Mouse (Mus musculus) ES-Bruce4 (cell line): ENCODE measurements around the gene Aspm. TPM values are rescaled to one million over a fixed set of nuclear protein-coding genes. Genes with fewer than 3 reads are reported as not detected.
"Not testable (repeated sequence)": the region's sequence is repeated elsewhere in the genome, so short reads cannot be mapped to it uniquely, and the experiment has no call there.

Source experiments
- H3K27ac ChIP-seq: 2 replicates; pipeline ENCODE4 v1.5.1; 2012; ENCODE audit warnings: low read length, inconsistent platforms; ENCODE audit not compliant: insufficient read depth
- H3K27me3 ChIP-seq: 2 replicates; pipeline ENCODE4 v1.6.1; 2012; ENCODE audit warnings: mild to moderate bottlenecking, low read length, inconsistent platforms; ENCODE audit not compliant: control insufficient read depth, poor library complexity, insufficient read depth, severe bottlenecking
- H3K36me3 ChIP-seq: 2 replicates; pipeline ENCODE4 v1.6.1; 2012; ENCODE audit warnings: inconsistent platforms, mild to moderate bottlenecking, low read length, moderate library complexity; ENCODE audit not compliant: control insufficient read depth, poor library complexity, insufficient read depth, severe bottlenecking
- H3K4me1 ChIP-seq: one replicate; pipeline ENCODE4 v1.8.1; 2011; ENCODE audit warnings: low read length; ENCODE audit not compliant: control insufficient read depth, insufficient read depth
- H3K4me3 ChIP-seq: 2 replicates; pipeline ENCODE4 v1.5.1; 2011; ENCODE audit warnings: low read depth, mild to moderate bottlenecking, low read length
- H3K9ac ChIP-seq: 2 replicates; pipeline ENCODE4 v1.6.1; 2012; ENCODE audit warnings: low read depth, mild to moderate bottlenecking, inconsistent platforms; ENCODE audit not compliant: poor library complexity, severe bottlenecking
- H3K9me3 ChIP-seq: replicated peaks from 2 replicates; pipeline ENCODE4 v1.6.1; 2012; ENCODE audit warnings: mild to moderate bottlenecking, low read length, inconsistent platforms; ENCODE audit not compliant: control insufficient read depth, poor library complexity, insufficient read depth, severe bottlenecking
- CTCF ChIP-seq: IDR thresholded peaks from one replicate; pipeline ENCODE4 v1.8.1; 2011; ENCODE audit warnings: low read depth, low read length
- EP300 ChIP-seq: IDR thresholded peaks from 2 replicates; pipeline ENCODE4 v1.6.1; 2011; ENCODE audit warnings: low read depth, low read length; ENCODE audit not compliant: insufficient read depth
- POLR2A ChIP-seq: IDR thresholded peaks from one replicate; pipeline ENCODE4 v1.8.1; 2011; ENCODE audit warnings: low read length; ENCODE audit not compliant: insufficient read depth
- polyA plus RNA-seq: library from polyadenylated mRNA; stranded (reverse); fragments of >200 nt; gene quantifications from 2 replicates; pipeline ENCODE4 v1.2.4, GENCODE M21; 2011; ENCODE audit warnings: low read depth; ENCODE audit not compliant: missing spikeins, insufficient read depth, insufficient read length

Gene Aspm
- 53.5 and 56.7 TPM in 2 replicates for polyA plus RNA-seq

DNA sequence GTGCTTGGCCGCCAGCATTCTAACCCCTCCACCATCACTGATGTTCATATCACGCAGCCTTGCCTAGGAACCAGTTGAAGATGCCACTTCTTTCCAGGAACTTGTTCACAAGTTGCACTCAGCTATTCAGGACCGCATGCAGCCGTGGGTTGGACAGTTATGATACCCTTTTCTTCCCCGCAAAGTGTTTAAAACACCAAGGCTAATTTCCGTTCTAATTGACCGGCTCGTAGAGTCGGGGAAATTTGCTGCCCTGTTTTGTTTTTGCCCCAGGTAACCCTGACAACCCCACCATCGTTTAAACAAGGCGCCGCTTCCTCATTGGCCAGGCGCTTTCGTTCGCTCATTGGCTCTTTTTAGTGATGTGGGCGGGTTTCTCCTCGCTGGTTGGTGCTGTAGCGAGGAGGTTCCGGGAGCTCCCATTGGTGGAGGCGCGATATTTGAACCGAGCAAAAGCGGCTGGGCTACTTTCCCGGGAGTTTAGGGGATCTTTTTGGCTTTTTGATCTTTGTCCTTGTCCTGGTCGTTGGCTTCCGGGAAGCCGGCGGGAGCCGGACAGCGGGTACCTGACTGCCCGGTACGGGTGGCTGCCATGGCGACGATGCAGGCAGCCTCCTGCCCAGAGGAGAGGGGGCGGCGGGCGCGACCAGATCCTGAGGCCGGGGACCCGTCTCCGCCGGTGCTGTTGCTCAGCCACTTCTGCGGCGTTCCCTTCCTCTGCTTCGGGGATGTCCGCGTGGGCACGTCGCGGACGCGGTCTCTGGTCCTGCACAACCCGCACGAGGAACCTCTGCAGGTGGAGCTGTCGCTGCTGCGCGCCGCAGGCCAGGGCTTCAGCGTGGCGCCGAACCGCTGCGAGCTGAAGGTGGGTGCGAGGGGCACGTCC is at the start of gene Aspm:
Gene Aspm (plus strand): TSS at position 433 of the 886 bp plus-strand sequence.
- Histone ChIP-seq H3K27ac (no peak within 1 kb of the TSS), H3K27me3 (no peaks in the 10 kb centered on the region), H3K9ac (peak within 1 kb of the TSS; percentile 68), H3K36me3 (peaks cover 19% of the 10 kb centered on the region), H3K4me3 (peak within 1 kb of the TSS; percentile 92), H3K9me3 (no peaks in the 10 kb centered on the region), H3K4me1 (no peaks in the 10 kb centered on the region)
- no peak for TF ChIP-seq POLR2A
- TF ChIP-seq EP300: no peak
- TF ChIP-seq CTCF: no peak

DNA sequence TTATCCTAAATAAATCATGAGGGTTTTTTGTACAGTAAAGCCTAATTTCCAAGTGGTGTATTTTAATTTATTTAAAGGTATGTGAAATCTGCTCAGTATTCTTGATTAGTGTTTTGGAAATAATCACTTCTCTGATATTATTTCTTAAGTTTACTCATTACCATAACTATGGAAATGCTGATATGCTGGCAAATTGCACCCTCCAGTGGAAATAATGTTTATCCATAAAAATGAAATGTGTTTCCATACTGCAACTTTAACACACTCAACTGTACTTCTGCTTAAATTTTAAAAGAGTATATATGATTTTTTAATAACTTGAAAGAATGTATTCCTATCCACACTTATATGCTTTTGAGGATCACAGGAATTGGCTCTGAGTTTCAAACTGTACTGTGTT is 48.8 kb upstream of the Aspm start:
- H3K27me3 ChIP-seq: no peaks in the 10 kb centered on the region; the same call in 1 of the 2 replicates
- H3K9me3 ChIP-seq: peaks cover 14% of the 10 kb centered on the region

GRCm38 (mm10) chr1:139407701-139408100 is 46.9 kb upstream of the Aspm start:
- no peak overlapping the region for H3K9ac ChIP-seq
- H3K9me3 ChIP-seq: peaks cover 23% of the 10 kb centered on the region
- H3K4me3 ChIP-seq: no peak overlapping the region
- no peaks in the 10 kb centered on the region for H3K27me3 ChIP-seq
- no peaks in the 10 kb centered on the region for H3K36me3 ChIP-seq
- H3K27ac ChIP-seq: no peak overlapping the region
- TF ChIP-seq POLR2A: no peak
- TF ChIP-seq CTCF: peak; percentile 2
- H3K4me1 ChIP-seq: no peaks in the 10 kb centered on the region

More for the DNA sequence above, 48.8 kb upstream of the Aspm start:
- no peak for TF ChIP-seq POLR2A
- no peak for TF ChIP-seq EP300
- no peak for TF ChIP-seq CTCF
- no peaks in the 10 kb centered on the region for H3K36me3 ChIP-seq
- H3K9ac ChIP-seq: no peak overlapping the region
- no peaks in the 10 kb centered on the region for H3K4me1 ChIP-seq
- no peak overlapping the region for H3K27ac ChIP-seq
- no peak overlapping the region for H3K4me3 ChIP-seq

DNA sequence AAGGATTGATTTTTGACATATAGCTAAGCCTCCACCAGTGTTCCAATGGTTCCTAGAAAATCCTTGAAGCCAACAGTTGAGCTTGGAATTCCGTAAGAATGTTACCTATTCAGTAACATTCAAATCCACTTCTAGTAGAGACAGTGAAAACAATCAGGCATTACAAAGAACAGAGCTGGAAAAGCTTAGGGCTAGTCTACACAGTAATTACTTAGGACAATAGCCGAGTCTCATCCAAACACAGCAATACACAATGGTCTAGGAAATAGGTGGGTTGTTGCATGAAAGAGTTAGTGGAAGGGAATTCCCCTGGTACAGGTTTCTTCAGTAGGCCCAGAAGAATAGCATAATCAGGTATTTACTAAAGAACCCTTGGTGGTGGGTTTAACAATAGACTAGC is 42.2 kb upstream of the Aspm start:
- H3K27ac ChIP-seq, H3K4me1 ChIP-seq, H3K36me3 ChIP-seq, H3K4me3 ChIP-seq, H3K9ac ChIP-seq, H3K27me3 ChIP-seq: not testable (repeated sequence)
- H3K9me3 ChIP-seq: peaks cover 23% of the 10 kb centered on the region

GRCm38 (mm10) chr1:139413465-139413864 is 41.1 kb upstream of the Aspm start:
- H3K27ac ChIP-seq: peak overlapping the region; percentile 82; the same call in 1 of the 2 replicates
- H3K9me3 ChIP-seq: peaks cover 23% of the 10 kb centered on the region
- no peak overlapping the region for H3K9ac ChIP-seq
- H3K4me1 ChIP-seq: no peaks in the 10 kb centered on the region
- H3K36me3 ChIP-seq: no peaks in the 10 kb centered on the region
- H3K27me3 ChIP-seq: no peaks in the 10 kb centered on the region
- TF ChIP-seq CTCF (no peak), POLR2A (no peak), EP300 (no peak)
- H3K4me3 ChIP-seq: no peak overlapping the region

DNA sequence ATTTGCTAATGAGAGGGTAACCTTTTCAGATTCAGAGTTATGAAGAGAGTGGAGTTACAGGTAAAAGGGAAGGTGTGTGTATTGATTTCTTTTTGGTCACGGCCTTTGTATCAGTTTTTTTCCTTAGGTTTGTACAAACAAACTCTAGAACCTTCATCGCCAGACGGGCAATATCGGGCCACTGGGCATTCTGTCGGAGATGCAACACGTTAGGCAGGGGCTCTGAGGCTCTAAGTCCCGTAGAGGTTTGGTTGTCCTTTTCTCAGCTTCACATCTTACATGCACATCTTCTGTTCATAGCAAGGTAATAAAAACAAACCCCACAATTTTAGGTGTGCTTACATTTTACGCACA is 33.1 kb upstream of the Aspm start:
- Histone ChIP-seq H3K4me1 (peaks cover 1% of the 10 kb centered on the region), H3K27ac (no peak overlapping the region), H3K9me3 (no peaks in the 10 kb centered on the region), H3K9ac (peak overlapping the region; percentile 98), H3K36me3 (peaks cover 13% of the 10 kb centered on the region), H3K4me3 (peak overlapping the region; percentile 79), H3K27me3 (no peaks in the 10 kb centered on the region)
- TF ChIP-seq POLR2A (no peak), EP300 (no peak), CTCF (no peak)
